Mouse (Mus musculus): ENCODE results near the gene Lpar3.

GRCm38 (mm10) chr3:146211964-146212363 lies 8.8 kb upstream of the Lpar3 start:
- no peak for TF ChIP-seq EP300 (IDR thresholded peaks at IDR 0.05; ENCODE audit: low read depth)
- no peak for TF ChIP-seq CTCF (IDR thresholded peaks at IDR 0.05; ENCODE audit: low read depth)

Measured in liver, embryonic 14.5 days (tissue).